Mouse (Mus musculus) cerebellum, adult 8-10 months (tissue): Measurements from ENCODE around the gene Zkscan17.

ENCODE experiments used
- DNase-seq: peaks from one replicate; pipeline ENCODE4 v3.0.0; 2022

The Zkscan17 gene

GRCm38 (mm10) chr11:59517441-59517840, 9.1 kb downstream of the Zkscan17 start:
- no peak for DNase-seq

DNA sequence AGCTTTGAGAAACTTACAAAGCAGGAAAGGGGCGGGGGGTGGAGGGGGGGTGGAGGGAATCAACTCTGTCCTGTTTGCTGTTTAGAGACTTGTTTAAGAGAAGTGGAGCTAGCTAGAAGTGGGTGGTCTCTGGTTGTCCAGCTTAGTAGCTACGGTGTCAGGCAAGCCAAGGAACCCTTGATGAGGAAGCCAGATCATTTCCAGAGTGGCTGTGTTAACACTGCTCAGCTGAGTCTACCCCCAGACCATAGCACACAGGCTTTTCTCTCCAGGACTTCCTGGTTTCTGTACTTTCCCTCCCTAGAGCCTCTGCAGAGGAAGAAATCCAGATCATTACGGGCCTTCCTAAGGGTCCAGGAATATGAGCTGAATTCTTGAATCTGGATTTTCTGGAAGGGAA, 11.8 kb downstream of the Zkscan17 start:
- no peak for DNase-seq

DNA sequence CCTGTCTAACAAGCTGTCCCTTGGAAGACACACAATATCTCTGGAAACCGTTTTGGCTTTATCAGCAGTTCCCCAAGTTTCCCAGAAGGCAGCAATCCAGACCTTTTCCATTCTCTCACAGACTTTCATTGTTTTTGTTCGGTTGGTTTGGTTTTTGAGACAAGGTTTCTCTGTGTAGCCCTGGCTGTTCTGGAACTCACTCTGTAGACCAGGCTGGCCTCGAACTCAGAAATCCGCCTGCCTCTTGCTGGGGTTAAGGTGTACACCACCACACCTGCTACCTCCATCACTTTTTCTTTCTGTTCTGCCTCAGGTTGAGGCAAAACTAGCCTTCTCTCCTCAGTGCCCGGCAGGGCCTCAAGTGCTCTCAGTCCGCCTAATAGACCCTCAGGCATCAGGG, 12.2 kb downstream of the Zkscan17 start:
- DNase-seq: no peak

GRCm38 (mm10) chr11:59513556-59513955, 13.0 kb downstream of the Zkscan17 start:
- no peak for DNase-seq

DNA sequence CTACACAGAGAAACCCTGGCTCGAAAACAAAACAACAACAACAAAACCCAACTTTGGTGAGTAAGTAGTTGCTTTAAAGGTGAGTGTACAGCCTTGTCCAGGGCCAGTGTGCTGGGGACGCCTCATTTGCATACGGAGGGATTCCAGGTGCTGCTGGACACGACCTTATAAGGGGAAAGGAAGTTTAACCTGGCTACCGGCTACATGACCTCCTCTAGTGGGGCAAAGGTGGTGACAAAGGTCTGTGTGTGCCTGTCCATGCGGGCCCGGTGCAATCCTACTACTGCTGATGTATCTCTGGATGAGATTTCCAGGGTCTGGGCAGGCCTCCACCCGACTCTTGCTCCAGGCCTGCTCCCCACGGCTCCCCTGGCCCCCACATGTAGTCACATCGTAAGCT, 13.8 kb downstream of the Zkscan17 start:
- DNase-seq: no peak

DNA sequence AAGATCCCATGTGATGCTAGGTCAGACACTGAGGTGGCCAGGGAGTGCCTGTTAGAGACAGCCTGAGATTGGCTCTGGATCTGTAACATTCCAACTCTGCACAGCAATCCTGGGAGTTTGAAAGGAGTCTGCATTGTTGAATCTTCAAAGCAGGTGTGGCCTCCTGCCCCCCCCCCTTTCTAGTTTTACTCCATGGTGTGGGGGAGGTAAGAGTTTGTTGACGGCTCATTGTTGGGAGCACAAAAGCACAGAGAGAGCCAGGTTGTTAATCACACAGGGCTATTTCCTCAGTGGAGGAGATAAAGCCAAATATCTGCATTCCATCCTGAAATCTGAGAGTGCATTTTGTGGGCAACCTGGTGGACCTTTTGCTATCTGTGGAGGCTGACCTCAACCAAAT, 15.0 kb downstream of the Zkscan17 start:
- DNase-seq: no peak

GRCm38 (mm10) chr11:59506713-59507074, 19.9 kb downstream of the Zkscan17 start:
- DNase-seq: no peak

GRCm38 (mm10) chr11:59505839-59506712, 20.5 kb downstream of the Zkscan17 start:
- peak; percentile 77 for DNase-seq

- DNase-seq: peak; percentile 62
Observed at GRCm38 (mm10) chr11:59505351-59505838, 21.2 kb downstream of the Zkscan17 start.

DNA sequence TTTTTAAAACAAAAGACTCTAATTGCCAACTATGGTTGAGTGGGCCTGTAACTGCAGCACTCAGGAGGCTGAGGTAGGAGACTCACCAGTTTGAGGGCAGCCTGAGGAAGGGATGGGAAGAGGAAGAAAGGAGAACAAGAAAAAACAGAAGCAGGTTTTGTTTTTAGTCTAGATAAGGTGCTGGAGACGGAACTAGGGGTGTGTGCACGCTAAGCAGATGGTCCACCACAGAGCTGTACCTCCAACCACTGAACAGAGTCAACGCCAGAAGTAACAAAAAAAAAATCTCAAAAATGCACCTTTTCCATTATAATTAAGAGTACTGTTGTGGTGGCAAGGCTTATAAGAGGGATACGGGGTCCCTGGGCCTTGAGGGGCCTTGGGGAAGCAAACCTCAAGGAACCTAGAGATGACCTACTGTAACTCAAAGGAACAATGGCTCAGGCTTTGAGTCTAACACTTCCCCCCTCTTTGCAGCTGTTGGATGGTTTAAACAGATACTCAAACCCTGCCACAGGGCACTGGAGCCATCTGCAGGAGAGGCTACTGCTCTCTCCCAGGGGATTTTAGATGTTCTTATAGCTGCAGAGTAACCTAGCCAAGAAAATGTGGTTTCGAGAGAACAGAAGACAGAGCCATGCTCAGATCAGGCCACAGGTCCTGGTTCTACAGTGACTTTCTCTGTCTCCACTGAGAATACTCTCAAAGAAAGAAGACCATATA, 24.4 kb downstream of the Zkscan17 start:
- no peak for DNase-seq

DNA sequence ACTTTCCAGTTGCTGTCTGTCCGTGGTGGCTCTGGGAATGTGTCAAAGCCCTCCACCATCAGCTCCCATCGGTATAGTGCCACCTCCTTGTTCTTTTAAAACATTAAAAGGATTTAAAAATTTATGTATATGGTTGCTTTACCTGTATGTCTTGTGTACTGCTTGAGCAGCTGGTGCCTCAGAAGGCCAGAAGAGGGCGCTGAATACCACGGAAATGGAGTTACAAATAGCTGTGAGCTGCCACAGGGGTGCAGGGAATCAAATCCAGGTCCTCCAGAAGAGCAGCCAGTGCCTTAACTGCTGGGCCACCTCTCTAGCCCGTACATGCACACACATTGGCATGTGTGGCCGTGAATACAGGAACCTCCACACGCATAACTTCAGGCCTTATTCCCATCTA, 28.8 kb downstream of the Zkscan17 start:
- no peak for DNase-seq

- DNase-seq: no peak
Observed at GRCm38 (mm10) chr11:59496672-59497310, 29.8 kb downstream of the Zkscan17 start.

- no peak for DNase-seq
Observed at GRCm38 (mm10) chr11:59486222-59486621, 40.3 kb downstream of the Zkscan17 start.

DNA sequence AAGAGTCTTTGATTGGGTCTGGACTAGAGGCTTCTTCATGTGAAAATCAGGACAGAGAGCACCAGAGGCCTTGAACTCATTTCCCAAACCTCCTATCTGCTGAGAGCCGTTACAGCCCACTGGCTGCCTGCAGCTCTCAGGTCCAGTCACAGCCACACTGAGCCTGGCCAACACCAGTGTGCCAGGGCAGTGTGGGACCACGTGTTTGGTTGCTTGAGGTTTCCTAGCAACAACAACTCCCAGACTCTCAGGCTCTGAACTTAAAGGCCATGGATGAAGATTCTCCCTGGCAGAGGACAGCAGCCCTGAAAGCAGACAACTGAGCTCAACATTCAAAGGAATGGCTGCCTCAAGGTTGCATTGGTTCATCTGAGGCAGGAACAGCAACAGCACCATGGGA, 40.9 kb downstream of the Zkscan17 start:
- no peak for DNase-seq

- peak; percentile 50 for DNase-seq
Observed at GRCm38 (mm10) chr11:59483212-59483611, 43.3 kb downstream of the Zkscan17 start.

DNA sequence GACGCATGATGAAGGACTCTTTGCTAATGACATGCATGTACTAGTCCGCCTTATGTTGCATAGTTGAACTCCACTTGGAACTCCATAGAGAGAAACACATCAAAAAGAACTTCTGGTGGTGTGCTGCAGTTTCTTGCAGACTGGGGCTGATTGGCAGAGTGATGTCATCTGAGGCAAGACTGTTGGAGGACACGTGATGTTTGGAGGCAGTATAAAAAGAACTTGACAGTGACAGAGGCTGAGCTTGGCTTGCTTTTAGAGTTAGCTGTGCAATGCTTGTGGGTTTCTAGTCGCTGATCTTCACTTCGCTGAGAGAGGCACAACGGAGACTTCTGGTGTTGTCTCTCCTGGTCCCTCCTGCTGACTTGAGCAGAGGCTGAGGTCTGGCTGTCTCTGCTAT, 49.3 kb downstream of the Zkscan17 start:
- DNase-seq: no peak

DNA sequence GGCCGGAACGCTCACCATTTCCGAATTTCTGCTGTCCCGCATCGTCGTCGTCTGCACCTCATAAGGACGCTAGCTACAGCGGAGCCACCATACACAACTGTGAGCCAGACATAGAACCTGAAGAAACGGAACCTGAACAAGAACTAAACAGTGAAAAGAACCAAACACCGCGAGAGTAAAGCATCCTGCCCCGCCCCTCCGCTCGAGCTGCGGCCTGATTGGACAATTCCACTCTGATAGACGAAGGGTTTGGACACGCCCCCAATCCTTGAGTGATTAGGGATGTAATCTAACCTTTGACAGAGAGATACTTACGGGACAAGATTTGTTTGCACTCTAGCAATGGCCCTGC, 54.2 kb downstream of the Zkscan17 start, which contains the start of gene Zfp867:
TSS of gene Zfp867 (minus strand) at position 149 of the 352 bp plus-strand sequence.
- DNase-seq: peak; percentile 86

- DNase-seq: no peak
Observed at GRCm38 (mm10) chr11:59471413-59472325, 54.9 kb downstream of the Zkscan17 start.

GRCm38 (mm10) chr11:59460459-59460858, 66.1 kb downstream of the Zkscan17 start:
- DNase-seq: no peak

GRCm38 (mm10) chr11:59458973-59459372, 67.6 kb downstream of the Zkscan17 start:
- DNase-seq: no peak

GRCm38 (mm10) chr11:59456891-59457290, 69.7 kb downstream of the Zkscan17 start:
- no peak for DNase-seq

DNA sequence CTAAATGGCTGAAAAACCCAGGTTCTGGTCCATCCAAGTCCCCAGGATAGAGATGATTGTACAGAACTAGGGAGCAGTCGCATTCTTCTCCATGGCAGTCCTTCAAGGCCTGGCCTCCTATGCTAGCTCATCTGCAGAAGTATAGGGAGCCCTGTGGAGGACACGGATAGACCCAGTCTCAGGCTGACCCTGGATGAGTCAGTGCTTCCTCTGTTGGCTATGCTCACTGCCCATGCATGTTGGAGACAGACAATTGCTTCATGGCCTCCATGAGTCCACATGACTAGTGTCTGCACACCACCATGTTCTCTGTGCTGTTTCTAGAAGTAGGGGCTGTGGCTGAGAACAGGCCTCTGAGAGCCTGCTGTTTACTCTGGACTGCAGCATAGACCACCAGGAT, 70.2 kb downstream of the Zkscan17 start:
- no peak for DNase-seq
